Mouse (Mus musculus): Measurements from ENCODE around the gene Nkd2. TPM values are rescaled to one million over a fixed set of nuclear protein-coding genes. Genes with fewer than 3 reads are reported as not detected.

Nkd2 gene
- total RNA-seq, 2 experiments from 2014 or later, result 1.1 to 1.6 TPM

Other genes starting within 250 kb of the Nkd2 start
- 10 to 100 TPM; 28.8 to 30.1 TPM for gene Clptm1l, start 243.6 kb downstream of the Nkd2 start, total RNA-seq (2021)
- gene Tert, start 220.7 kb downstream of the Nkd2 start, total RNA-seq (2021), result under 1 TPM in 1 of 2 experiments, not detected in 1; 0.30 TPM
- gene Slc6a18, start 169.6 kb downstream of the Nkd2 start, total RNA-seq (2021), result not detected
- gene Slc6a19, start 142.8 kb downstream of the Nkd2 start, total RNA-seq (2021), result not detected
- gene Slc12a7, start 114.5 kb downstream of the Nkd2 start, total RNA-seq (2021), result 1 to 10 TPM; 4.3 to 5.5 TPM
- under 1 TPM in 1 of 2 experiments, not detected in 1; 0.13 TPM for gene Trip13, start 90.2 kb upstream of the Nkd2 start, total RNA-seq (2021)
- 10 to 100 TPM in 1 of 2 experiments, 1 to 10 TPM in 1; 8.3 to 11.0 TPM for gene Brd9, start 90.2 kb upstream of the Nkd2 start, total RNA-seq (2021)
- gene Zdhhc11, start 116.2 kb upstream of the Nkd2 start, total RNA-seq (2021), result not detected
- gene Tppp, start 161.8 kb upstream of the Nkd2 start, total RNA-seq (2021), result 1 to 10 TPM; 4.5 to 4.7 TPM
- under 1 TPM; 0.15 to 0.66 TPM for gene Cep72, start 214.7 kb upstream of the Nkd2 start, total RNA-seq (2021)

All from gastrocnemius, postnatal 36 days (tissue).